Mouse (Mus musculus) kidney, adult 2 months (tissue): ENCODE results near the gene Lrrc59. TPM values are rescaled to one million over a fixed set of nuclear protein-coding genes. Genes with fewer than 3 reads are reported as not detected.
"Not testable (repeated sequence)": the region's sequence is repeated elsewhere in the genome, so short reads cannot be mapped to it uniquely, and the experiment has no call there.

Experiments
- DNase-seq: peaks from one replicate; pipeline ENCODE4 v3.0.0; 2021
- H3K27ac ChIP-seq: fragments of 200-500 bp; 2 replicates; pipeline ENCODE4 v1.5.1; 2012; ENCODE audit warnings: low read depth, low read length, control low read depth, inconsistent platforms; ENCODE audit not compliant: insufficient read depth
- H3K27me3 ChIP-seq: fragments of 200-500 bp; replicated peaks from 2 replicates; pipeline ENCODE4 v1.6.1; 2012; ENCODE audit warnings: mild to moderate bottlenecking, moderate library complexity, low read length, inconsistent platforms; ENCODE audit not compliant: control insufficient read depth, insufficient read depth
- H3K36me3 ChIP-seq: fragments of 200-500 bp; 2 replicates; pipeline ENCODE4 v1.6.1; 2012; ENCODE audit warnings: mild to moderate bottlenecking, moderate library complexity, low read length, inconsistent platforms; ENCODE audit not compliant: control insufficient read depth, insufficient read depth
- H3K4me1 ChIP-seq: fragments of 200-500 bp; 2 replicates; pipeline ENCODE4 v1.6.1; 2011; ENCODE audit warnings: low read length; ENCODE audit not compliant: control insufficient read depth, insufficient read depth
- H3K4me3 ChIP-seq: fragments of 200-500 bp; 2 replicates; pipeline ENCODE4 v1.5.1; 2011; ENCODE audit warnings: mild to moderate bottlenecking, low read depth, low read length, control low read depth; ENCODE audit not compliant: insufficient read depth
- CTCF ChIP-seq: fragments of 200-500 bp; conservative IDR thresholded peaks from 2 replicates; pipeline ENCODE4 v1.5.1; 2011; ENCODE audit warnings: low read depth, mild to moderate bottlenecking, control low read depth, low read length, moderate library complexity, mixed read lengths; ENCODE audit not compliant: insufficient read depth, insufficient read length
- POLR2A ChIP-seq: fragments of 200-500 bp; IDR thresholded peaks from one replicate; pipeline ENCODE4 v1.6.1; 2011; ENCODE audit warnings: low read depth, low read length, control low read depth
- WGBS: fragments of 180-500 bp; shearing (Covaris S2); methylation state at CpG from one replicate; pipeline ENCODE4 v1.1.7; 2018; 5-methylcytosine and 5-hydroxymethylcytosine counted together
- polyA plus RNA-seq: library from polyadenylated mRNA; depleted of rRNA; stranded (reverse); fragments of >200 nt; gene quantifications from 2 replicates; pipeline ENCODE4 v1.2.3, GENCODE M21; 2012; rRNA removed

Lrrc59 gene
- polyA plus RNA-seq, 1 experiment, result 43.6 TPM

GRCm38 (mm10) chr11:94677607-94678145, 48.1 kb downstream of the Lrrc59 start:
- DNase-seq, result no peak
- Histone ChIP-seq H3K4me3 (peak overlapping the region; percentile 43; the same call in 1 of the 2 replicates), H3K27me3 (no peaks in the 10 kb centered on the region), H3K27ac (no peak overlapping the region), H3K4me1 (peaks cover 5% of the 10 kb centered on the region), H3K36me3 (no peaks in the 10 kb centered on the region)
- 30% methylated on average over 15 of the region's 15 CpGs for WGBS
- TF ChIP-seq POLR2A (no peak), CTCF (no peak)

GRCm38 (mm10) chr11:94680639-94681038, 51.1 kb downstream of the Lrrc59 start:
- no peak for DNase-seq
- Histone ChIP-seq H3K27me3 (no peaks in the 10 kb centered on the region), H3K27ac (no peak overlapping the region), H3K36me3 (no peaks in the 10 kb centered on the region), H3K4me1 (peaks cover 5% of the 10 kb centered on the region), H3K4me3 (no peak overlapping the region)
- TF ChIP-seq POLR2A (no peak), CTCF (0 out of 2 replicates have a peak, but pooled peaks have one; percentile 19)

GRCm38 (mm10) chr11:94681640-94682039, 52.1 kb downstream of the Lrrc59 start:
- WGBS, result 80% methylated on average over 4 of the region's 4 CpGs
- no peak for TF ChIP-seq POLR2A
- no peak for TF ChIP-seq CTCF
- DNase-seq, result peak; percentile 39
- no peaks in the 10 kb centered on the region for H3K36me3 ChIP-seq
- H3K4me3 ChIP-seq, result no peak overlapping the region
- no peaks in the 10 kb centered on the region for H3K27me3 ChIP-seq
- H3K4me1 ChIP-seq, result no peaks in the 10 kb centered on the region; the same call in 1 of the 2 replicates
- H3K27ac ChIP-seq, result no peak overlapping the region

- no peak overlapping the region for H3K27ac ChIP-seq
- WGBS, result 89% methylated on average over 7 of the region's 7 CpGs
- H3K27me3 ChIP-seq, result no peaks in the 10 kb centered on the region
- no peaks in the 10 kb centered on the region for H3K36me3 ChIP-seq
- no peak overlapping the region for H3K4me3 ChIP-seq
- no peak for DNase-seq
- TF ChIP-seq POLR2A (no peak), CTCF (no peak)
- no peaks in the 10 kb centered on the region for H3K4me1 ChIP-seq
Measured at GRCm38 (mm10) chr11:94682427-94682826, 52.9 kb downstream of the Lrrc59 start.

GRCm38 (mm10) chr11:94687178-94687577, 57.6 kb downstream of the Lrrc59 start:
- Histone ChIP-seq H3K4me1 (no peaks in the 10 kb centered on the region), H3K4me3 (no peak overlapping the region), H3K36me3 (no peaks in the 10 kb centered on the region), H3K27ac (no peak overlapping the region), H3K27me3 (no peaks in the 10 kb centered on the region)
- TF ChIP-seq CTCF (no peak), POLR2A (no peak)
- 79% methylated on average over 6 of the region's 6 CpGs for WGBS
- no peak for DNase-seq

- not testable (repeated sequence) for H3K27ac ChIP-seq, H3K4me3 ChIP-seq, H3K36me3 ChIP-seq, H3K4me1 ChIP-seq, H3K27me3 ChIP-seq, DNase-seq
Measured at GRCm38 (mm10) chr11:94692502-94692901, 62.9 kb downstream of the Lrrc59 start.

Other genes with a start within 250 kb of the Lrrc59 start
- 43.8 and 51.7 TPM in 2 replicates for gene Abcc3, start 236.8 kb upstream of the Lrrc59 start, polyA plus RNA-seq
- 7.6 and 10.2 TPM in 2 replicates for gene Cacna1g, start 155.6 kb upstream of the Lrrc59 start, polyA plus RNA-seq
- 1.1 TPM in 2 replicates for gene Spata20, start 143.6 kb upstream of the Lrrc59 start, polyA plus RNA-seq
- 35.6 and 36.4 TPM in 2 replicates for gene Epn3, start 129.8 kb upstream of the Lrrc59 start, polyA plus RNA-seq
- gene Mycbpap, start 108.0 kb upstream of the Lrrc59 start, polyA plus RNA-seq, result 5.0 TPM in 2 replicates
- 8.6 and 10.1 TPM in 2 replicates for gene Rsad1, start 80.5 kb upstream of the Lrrc59 start, polyA plus RNA-seq
- gene Chad, start 64.7 kb upstream of the Lrrc59 start, polyA plus RNA-seq, result 0.10 and 0.22 TPM in 2 replicates
- 29.6 and 36.2 TPM in 2 replicates for gene Acsf2, start 27.9 kb upstream of the Lrrc59 start, polyA plus RNA-seq
- 92.0 and 121 TPM in 2 replicates for gene Mrpl27, start 24.0 kb downstream of the Lrrc59 start, polyA plus RNA-seq
- 0.13 and 0.22 TPM in 2 replicates for gene Eme1, start 24.2 kb downstream of the Lrrc59 start, polyA plus RNA-seq
- gene Xylt2, start 47.7 kb downstream of the Lrrc59 start, polyA plus RNA-seq, result 21.3 and 26.6 TPM in 2 replicates
- not detected in 2 replicates for gene Gm11541, start 74.7 kb downstream of the Lrrc59 start, polyA plus RNA-seq
- 0.08 and 0.16 TPM in 2 replicates for gene Cdc34b, start 112.0 kb downstream of the Lrrc59 start, polyA plus RNA-seq
- gene Tmem92, start 152.9 kb downstream of the Lrrc59 start, polyA plus RNA-seq, result not detected in 2 replicates